Mouse (Mus musculus) layer of hippocampus, postnatal 36 days (tissue): Measurements from ENCODE around the gene Smagp. TPM values are rescaled to one million over a fixed set of nuclear protein-coding genes. Genes with fewer than 3 reads are reported as not detected.
"Not testable (repeated sequence)": the region's sequence is repeated elsewhere in the genome, so short reads cannot be mapped to it uniquely, and the experiment has no call there.

Experiments
- DNase-seq, 2 experiments: peaks; one replicate each; pipeline ENCODE4 v3.0.0; 2022
- total RNA-seq, 2 experiments: library from RNA; stranded (reverse); gene quantifications; 2 replicates each; pipeline ENCODE4 v1.2.3; 2021

Gene Smagp
- total RNA-seq, 2 experiments from 2014 or later: 1.7 to 2.1 TPM

DNA sequence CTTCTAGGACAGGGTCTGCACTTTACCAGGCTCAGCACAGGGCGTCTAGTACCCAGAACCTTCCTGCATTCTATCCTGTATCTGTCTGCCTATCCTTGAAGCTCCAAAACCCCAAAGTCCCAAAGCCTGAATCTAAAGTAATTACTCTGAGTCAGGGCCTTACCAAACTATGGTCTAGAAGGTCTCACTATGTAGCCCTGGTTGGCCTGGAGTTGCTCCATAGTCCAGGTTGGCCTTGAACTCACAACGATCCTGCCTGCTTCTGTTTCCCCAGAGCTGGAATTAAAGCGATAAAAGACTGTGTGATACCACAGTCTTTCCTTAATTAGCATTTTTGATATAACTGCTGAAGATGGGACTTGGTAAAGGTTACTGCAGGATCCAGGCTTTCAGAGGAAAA, 12.3 kb downstream of the Smagp start:
- no peak for DNase-seq

DNA sequence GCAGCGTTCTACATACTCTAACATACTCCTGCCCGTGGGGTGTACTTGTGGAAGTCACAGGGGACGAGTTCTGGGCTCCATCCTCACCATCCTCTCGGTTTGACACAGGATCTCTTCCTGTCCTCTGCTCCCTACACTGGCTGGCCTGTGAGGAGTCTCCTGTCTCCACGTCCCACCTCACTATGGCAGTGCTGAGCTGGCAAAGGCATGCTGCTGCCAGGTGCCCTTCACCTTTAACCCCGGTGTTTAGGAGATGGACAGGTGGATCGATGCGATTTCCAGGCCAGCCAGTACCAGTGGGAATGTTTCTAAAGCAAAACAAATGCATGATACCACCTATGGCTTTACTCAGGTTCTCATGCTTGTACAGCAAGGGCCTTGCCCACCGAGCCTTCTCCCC, 13.0 kb downstream of the Smagp start:
- no peak for DNase-seq

DNA sequence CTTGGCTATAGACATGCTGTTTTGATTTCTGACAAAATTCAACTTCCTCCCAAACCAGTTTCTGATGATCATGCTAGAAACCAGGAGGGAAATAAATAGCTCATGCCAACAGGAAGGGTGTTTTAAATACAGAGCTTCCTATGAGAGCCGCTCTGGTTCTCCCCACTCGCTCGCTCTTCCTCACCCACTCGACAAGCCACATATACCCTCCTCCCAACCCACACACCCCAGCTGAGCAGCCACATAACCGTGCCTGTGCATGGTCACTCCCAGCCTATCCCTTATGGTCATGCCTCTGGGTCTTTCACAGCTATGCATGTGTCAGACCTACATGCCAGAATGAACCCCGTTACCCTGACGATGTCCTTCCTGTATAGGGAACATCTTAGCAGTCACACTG, 14.6 kb downstream of the Smagp start:
- DNase-seq: no peak

DNA sequence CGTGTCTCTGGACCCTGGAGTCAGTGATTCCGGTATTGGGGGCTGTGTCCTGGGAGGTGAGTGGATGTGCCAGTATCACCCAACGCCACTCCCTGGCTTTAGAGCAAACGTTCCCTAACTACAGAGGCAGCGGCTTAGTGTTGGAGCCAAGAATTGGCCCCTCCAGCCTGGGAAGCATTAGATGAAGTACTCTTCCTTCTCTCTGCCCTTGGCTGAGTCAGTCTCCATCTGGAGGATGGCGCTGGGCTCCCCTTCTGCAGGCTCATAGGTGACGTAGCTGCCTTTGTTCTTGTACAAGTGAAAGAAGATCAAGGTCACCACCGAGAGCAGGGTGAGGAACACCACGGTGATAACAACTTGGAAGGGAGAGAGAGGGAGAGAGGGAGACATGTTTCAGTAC, 15.1 kb downstream of the Smagp start:
- not testable (repeated sequence) for DNase-seq

DNA sequence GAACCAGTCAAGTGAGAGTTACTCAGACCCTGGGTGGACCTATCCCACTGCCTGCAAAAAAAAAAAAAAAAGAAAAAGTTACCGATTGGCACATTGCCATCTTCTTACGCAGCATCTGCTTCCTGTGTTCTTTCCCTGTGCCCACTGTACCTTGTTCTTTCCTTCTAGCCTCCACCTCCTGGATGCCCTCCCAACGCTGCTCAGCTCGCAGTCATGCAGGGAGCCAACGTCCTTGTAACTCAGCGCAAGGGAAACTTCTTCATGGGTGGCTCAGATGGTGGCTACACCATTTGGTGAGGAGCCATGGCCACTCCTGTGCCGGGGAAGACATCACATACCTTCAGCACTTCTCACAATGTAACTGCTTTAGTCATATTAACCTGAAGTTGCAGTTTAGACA, 17.5 kb downstream of the Smagp start:
- DNase-seq: no peak

DNA sequence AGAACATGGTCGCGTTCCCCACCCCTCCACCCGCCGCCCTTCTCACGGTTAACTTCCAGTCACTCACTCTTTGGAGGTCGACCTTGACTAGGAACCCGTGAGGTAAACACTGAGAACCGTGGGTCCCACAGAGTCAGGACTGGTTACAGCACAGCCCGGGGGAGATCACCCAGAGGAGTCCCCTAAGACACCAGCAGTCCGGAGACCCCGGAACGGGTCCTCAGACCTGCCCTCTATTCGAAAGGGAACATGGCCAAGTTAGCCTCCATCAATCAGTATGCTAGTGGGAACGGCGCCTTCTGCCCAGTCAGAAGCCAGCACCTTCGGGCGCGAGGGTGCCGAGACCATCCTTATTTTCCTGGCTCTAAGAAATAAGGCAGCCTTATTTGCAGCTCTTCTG, 20.5 kb downstream of the Smagp start:
- DNase-seq: no peak

DNA sequence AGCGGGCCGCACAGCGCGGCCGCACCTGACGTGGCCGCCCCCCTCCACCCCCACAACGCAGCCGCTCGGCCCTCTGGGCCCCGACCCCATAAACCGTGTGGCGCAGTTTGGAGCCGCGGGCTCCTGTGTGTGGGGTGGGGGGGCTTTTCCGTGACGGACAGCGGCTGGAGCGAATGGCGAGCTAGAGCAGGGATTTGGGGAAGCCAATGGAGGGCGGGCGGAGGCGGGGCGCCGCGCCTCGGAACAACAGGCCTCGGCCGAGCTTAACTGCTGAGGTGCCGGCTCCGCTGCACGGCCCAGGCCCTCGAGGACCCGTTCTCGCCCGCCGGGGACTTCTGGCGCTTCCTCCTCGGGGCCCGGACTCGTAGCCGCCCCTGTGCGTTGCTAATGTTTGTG, 20.9 kb downstream of the Smagp start:
- DNase-seq: peak; percentile 85 to 88

DNA sequence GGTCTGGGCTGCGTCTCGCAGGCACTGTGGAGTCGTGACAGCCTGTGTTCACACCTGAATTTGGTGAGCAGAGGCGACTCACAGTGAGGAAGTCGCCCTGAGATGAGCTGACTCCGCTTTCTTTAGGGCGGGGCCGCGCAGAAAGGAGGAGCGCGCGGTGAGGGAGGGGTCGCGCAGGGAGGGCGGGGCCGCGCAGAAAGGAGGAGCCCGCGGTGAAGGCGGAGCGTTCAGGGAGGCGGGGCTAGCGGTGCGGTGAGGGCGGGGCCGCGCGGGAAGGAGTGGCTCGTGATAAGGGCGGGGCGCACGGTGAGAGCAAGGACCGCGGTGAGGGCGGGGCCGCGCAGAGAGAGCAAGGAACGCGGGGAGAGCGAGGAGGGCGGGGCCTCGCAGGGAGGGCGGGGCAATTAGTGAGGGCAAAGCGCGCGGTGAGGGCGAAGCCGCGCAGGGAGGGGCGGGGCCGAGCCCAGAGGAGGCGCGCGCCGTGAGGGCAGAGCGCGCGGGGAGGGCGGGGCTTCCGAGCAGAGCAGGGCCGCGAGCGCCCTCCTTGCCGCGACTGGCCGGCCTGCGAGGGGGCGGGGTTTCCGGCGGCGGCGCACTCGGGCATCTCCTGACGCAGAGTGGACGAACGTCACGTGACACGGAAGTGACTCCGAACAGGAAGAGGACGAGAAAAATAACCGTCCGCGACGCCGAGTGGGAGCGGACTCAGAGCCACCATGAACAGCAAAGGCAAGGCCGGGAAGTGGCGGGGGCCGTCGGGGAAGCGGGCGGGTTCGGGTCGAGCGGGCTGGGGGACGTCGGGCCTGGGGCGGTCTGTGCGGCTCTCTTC, 21.5 kb downstream of the Smagp start, which contains the start of gene Dazap2:
Dazap2 (plus strand) TSS at position 354 of the 829 bp plus-strand sequence.
- DNase-seq: peak; percentile 96 to 97

DNA sequence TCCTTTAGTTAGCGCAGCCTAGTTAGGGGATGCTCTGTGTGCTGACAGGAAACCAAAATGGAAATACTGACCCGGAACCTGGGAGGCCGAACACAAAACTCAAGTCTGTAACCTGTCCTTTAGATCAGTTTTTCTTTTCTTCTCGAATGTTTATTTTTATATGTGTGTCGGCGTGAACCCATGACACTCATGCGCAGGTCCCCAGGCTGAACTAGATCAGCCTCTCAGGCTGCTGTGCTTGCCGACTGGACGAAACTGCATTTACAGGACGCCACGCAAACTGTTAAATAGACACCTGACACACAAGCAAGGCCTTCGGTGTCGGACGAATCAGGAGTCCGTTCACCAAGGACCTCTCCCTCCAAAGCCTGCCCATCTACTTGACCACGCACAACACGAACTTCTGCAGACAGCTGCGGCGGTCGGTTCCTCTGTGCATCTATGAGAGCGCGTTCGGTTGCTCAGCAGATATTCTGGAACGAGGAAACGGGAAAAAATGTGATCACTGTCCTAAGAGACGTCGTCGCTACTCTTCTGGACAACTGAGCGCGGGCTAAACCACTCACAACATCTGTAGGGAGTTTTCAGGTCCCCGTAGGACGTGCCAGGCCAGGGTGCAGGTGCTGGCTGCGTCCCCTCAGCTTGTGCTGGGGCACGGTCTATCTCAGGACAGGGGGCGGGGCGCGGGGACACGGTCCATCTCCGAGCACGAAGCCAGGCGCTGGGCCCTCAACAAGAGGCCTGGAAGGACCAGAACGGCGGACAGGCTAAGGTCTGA, 22.3 kb downstream of the Smagp start:
- DNase-seq: no peak

DNA sequence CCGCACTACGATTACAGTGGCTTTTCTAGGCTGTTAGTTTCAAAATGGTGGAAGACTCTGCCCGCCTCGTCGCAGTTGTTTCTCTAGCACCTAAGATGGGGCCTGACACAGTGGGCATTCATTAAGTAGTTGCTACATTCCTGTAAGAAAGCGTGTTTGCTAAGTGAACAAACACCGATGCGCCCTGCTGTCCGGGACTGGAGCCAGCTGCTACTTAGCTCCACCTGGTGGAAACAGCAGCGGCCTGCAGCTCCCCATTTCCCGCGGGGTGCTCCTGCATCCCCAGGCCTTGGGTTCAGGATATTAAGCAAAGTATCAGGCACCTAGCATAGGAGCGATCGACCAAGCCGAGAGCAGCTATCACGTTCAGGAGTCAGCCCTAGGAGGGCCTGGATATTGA, 23.2 kb downstream of the Smagp start:
- DNase-seq: peak; percentile 78 to 79

DNA sequence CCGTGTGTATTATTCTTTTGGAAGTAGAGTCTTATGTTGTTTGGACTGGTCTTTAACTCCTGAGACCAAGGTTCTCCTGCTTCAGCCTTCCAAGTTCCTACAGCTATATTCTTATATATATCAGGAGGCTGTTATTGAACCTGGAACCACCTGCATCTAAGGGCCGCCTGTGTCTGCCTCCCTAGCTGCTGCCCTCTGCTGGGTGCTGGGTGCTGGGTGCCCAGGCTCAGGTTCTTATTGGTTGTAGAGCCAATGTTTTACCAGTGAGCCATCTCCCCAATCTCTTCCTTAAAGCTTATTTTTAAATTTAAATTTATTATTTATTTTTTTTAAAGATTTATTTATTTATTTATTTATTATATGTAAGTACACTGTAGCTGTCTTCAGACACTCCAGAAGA, 24.3 kb downstream of the Smagp start:
- no peak for DNase-seq

DNA sequence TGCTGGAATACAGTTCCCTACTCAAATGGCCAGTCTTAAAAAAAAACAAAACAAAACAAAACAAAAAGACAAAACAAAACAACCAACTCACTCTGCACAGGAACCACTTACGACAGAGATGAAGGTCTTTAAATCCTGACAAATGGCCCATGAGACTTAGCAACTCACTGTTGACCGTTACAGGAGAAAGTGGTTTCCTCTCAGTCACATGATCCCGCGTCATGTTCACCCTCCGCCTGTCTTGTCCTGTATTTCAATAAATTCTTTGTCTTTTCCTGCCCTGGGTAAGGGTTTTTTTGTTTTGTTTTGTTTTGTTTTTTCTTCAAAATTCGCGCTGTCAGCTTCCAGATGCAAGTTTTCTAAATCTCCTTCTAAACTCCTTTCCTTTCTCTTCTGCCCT, 24.8 kb downstream of the Smagp start:
- no peak for DNase-seq

DNA sequence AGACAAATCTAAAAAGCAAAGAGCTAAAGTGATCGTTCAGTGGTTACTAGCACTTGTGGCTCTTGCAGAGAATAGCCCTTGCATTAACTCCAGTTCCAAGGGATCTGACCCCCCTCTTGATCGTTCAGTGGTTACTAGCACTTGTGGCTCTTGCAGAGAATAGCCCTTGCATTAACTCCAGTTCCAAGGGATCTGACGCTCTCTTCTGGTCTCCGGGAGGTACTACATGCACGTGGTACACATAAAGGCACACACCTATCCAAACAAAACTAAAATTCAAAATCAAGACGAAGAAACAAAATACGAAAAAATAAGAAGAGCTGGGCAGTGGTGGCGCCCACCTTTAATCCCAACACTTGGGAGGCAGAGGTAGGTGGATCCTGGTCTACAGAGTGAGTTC, 30.1 kb downstream of the Smagp start:
- not testable (repeated sequence) for DNase-seq

DNA sequence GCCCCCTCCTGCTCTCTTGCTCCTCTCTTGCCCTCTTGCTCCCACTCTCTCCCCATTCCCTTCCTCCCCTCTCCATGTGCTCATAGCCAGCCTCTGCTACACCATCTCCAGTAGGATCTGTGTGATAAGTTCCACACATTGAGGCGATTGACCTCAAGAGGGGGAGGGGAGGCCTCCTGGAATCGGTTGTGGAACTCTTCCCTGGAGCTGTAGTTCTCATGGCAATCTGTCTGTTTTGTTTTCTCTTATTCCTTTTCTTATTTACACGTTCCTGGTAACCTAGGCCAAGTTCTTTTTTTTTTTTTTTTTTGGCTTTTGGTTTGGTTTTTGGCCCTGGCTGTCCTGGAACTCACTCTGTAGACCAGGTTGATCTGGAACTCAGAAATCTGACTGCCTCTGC, 35.1 kb downstream of the Smagp start:
- no peak for DNase-seq

DNA sequence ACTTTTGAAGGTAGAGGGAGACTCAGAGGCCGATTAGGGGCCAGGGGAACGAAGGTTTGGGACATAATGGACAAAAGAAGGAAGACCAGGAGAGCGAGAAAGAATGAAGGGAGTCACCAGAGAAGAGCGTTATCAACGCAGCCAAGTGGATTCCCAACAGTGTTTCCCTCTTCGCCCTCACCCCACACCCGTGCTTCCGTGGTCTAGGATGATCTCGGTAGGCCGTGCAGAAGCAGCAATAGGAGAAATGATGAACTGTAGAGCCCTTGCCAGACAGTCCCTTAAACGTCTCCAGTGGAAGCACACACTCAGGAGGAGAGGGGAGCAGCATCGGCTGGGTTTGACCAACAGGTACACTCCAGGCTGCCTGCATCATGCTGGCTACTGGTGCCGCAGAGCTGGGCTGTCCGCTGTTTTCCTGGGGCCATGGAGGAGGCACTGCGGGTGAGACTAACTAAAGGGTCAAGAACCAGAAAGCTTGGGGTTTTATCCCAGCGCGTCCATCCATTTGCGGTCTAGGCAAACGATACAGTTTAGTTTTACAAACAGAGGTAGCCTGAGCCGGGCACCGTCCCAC, 36.0 kb downstream of the Smagp start:
- no peak for DNase-seq

DNA sequence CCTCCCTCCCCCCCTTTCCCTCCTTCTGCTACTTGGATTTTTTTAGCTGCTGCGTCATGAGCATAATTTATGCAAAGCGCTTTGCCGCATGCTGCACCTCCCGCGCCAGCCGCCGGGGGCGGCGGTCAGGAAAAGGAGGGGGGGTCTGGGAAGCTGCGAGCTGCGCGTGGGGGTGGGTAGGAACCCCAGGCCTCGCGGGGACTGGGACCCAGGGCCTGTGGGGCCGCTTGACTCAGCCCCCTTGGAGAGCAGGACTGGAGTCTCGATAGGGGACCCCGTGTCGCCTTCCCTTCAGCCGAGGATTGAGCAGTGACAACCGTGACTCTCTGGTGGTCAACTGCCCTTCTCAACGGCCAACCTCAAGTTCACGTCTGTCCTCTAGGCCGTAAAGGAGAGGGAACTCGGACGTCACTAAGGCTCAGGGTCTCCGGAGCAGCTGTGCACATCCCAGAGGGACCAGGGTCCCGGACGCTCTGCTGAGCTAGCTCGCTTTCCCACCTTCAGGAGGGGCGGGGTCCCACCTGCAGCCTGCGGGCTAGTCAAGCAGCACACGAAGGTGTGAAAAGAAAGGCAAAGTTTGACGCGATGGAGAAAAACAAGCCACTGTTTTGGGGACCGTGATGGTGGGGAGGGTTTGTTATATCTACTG, 36.6 kb downstream of the Smagp start:
- peak; percentile 62 to 64 for DNase-seq

DNA sequence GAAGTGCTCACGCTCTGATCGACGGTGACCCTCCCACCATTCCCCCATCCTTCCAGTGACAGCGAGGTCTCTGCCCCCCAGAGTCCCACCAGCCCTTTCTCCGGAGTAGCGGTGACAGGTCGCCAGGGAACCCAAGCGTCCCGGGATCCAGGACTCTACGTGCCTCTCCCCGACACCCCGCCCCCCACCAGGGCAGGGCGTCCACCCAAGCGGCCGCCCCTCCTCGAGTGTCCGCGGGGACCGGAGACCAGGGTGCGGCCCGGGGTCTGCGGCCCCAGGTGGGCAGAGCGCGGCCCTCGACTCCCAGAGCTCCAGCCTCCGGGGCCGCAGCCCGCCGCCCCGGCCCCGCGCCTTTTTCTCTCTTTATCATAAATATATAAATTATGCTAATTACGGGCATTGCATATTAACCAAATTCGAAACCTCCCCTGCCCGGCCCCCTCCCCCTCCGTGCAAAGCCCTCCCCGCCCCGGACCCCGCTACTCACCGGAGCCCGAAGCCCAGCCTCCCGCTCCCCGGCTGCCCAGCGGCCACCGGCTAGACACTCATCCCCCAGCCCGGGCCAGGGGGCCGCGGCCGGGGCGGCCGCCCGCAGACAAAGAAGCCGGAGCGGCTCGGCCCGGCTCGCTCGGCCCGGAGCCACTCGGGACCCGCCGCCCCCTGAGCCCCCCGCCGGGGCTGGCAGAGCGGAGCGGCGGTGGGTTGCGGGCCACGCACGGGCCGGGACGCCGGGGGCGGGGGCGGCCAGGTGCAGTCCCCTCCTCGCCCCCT, 37.3 kb downstream of the Smagp start, which contains the start of gene Pou6f1:
Pou6f1 (minus strand) TSS at position 709 of the 771 bp plus-strand sequence.
- peak; percentile 33 to 41 for DNase-seq

DNA sequence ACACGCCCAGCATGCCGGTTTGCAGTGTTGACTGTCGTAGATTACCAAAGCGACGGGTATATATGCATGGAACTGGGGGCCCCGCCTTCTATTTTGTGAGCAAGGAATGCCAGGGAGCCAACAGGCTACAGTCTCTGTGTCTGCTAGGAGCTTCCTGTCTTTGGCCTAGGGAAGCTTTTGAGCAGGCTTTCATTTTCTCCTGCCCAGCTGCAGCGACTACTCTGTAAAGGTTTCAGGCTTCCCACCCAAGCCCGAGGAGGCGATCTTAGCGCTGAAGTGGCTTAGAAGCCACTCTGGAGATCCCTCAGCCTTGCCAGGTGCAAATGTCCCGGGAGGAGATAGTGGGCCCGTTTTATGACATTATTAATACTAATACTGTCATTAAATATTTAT, 37.9 kb downstream of the Smagp start:
- peak in 1 of 2 experiments; percentile 12 for DNase-seq

DNA sequence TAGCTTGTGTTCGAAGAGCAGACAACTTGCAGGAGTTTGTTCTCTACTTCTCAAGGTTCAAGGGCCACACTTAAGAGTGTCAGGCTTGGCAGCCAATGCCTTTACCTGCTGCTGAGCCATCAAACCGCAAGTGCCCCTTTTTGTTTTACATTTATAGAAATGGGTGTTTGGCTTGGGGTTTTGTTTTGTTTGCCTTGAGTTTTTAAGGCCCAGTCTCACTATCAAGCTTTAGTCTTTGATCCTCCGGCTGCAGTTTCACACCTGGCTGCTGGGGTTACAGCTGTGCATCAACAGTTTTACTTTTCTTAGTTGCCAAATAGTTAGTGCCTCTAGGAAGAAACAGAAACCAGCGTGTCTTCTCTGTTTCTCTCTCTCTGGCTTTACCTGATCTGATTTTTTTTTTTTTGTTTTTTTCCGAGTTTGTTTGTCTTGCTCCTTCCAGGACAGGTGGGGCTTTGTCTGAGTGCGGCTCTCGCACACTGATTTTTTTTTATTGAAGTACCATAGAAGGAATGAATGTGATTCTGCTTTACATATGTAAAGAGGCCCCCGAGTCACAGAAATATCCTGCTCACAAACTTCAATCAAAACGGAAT, 38.4 kb downstream of the Smagp start:
- no peak for DNase-seq

DNA sequence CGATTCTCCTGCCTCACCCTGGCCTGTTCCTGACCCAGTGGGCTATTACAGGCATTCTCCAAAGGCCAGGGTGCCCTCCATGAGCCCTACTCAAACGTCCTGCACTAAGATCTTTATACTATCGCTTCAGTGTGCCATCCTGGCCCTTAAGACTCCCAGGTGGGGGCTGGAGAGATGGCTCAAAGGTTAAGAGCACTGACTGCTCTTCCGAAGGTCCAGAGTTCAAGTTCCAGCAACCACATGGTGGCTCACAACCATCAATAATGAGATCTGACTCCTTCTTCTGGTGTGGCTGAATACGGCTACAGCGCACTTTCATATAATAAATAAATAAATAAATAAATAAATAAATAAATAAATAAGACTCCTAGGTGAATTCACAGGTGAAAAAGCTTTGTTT, 43.9 kb downstream of the Smagp start:
- DNase-seq: no peak

DNA sequence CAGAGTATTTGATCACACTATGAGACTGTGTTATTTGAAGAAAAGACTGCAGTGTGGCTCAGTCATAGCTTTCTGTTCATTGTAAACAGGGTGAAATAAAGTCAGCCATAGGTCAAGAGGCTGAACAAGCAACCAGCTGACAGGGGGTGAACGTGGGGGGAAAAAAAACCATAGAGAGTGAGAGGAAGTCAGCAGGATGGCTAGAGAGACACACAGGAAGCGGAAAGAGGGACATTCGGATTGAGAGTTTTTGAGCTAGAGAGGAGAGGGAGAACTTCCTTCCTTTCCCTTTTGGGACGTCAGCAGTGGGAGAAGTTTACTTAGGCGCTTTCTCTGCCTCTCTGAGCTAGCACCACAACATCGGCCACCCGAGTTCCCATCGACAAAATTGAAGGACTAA, 46.3 kb downstream of the Smagp start:
- no peak for DNase-seq

DNA sequence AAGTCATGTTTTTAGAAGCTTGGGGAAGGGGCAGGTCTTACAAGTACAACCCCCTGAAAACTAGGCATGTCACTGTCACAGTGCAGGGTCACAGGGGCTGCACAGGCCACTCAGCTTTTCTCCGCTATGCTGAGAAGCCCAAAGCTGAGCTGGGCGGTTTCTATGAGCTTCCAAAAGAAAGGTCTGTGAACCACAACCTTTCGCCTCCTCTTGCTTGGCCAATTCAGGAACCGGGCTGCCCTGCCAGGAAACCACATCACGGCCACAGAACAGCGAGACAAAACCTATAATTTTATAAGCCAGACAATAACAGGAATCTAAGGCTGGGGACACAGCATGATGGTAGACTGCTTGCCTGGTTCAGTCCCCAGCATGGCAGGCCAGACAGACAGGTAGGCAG, 48.4 kb downstream of the Smagp start:
- no peak for DNase-seq
